ENCODE assay signal across 8 mouse cellular contexts in the genomic region with DNA sequence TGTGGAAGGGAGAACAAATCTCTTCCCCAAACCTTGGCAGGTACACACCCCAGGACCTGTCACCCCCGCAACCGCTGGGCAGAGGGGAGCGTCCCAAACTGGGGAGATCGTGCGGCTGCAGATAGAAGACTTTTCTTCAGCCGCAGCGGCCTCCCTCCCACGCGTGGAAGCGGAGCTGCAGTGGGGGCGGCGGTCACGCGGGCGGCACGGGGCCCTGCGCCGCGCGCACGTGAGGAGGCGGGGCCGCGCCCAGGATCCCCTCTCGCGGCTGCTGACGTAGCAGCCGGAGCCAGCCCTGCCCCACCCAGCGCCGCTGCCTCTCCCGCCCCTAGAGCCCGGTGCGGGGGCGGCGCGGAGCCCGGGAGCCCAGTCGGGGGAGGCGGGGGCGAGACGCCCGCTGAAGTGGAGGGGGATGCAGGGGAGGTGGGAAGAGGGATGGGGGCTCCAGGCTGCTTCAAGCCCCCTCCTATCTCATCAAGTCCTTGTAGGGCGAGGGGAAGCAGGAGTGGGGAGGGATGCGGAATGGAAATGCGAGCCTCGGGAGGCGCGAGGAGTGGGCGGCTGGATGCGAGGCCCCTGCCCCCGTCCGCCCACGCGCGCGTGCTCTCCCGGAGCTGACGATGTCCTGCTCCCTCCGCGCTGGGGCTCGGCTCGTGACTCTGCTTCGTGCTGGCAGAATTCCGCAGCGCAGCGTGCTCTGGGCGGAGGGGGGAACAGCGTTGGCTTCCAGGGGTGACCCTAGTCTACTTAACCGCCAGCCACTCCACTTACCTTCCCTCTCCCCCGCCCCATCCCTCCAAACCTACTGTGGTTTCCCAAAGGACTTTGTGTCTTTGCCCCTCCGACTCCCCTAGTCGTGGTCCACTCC.
DNase-seq lines count a peak whose midpoint lies in the region.

No protein-coding gene starts in this region.

- WGBS in macrophage (ENCODE audit: missing documents): 3% methylated on average over 62 of the region's 72 CpGs

- DNase-seq in R1 (ENCODE audit: low read depth, low spot score): peak; percentile 59
- peak; percentile 86 to 91 for DNase-seq in cerebellum, postnatal 36 days
- peak; percentile 77 for DNase-seq in gastrocnemius, postnatal 10 days
- DNase-seq in induced T-regulatory cell, adult 2 months (ENCODE audit: low read depth): peak; percentile 75
- DNase-seq in left cerebral cortex, adult 8-10 months (ENCODE audit: low spot score in 2 of 2): peak; percentile 73 to 86
- DNase-seq in right cerebral cortex, adult 2 months (ENCODE audit: low spot score in 2 of 2): peak; percentile 80 to 82
- peak; percentile 27 for DNase-seq in urinary bladder, postnatal 10 days (ENCODE audit: low spot score)

- no peaks in the 10 kb centered on the region for H3K36me3 ChIP-seq in macrophage (ENCODE audit: inconsistent target)

- H3K79me2 ChIP-seq in macrophage (ENCODE audit: inconsistent target): no peaks in the 10 kb centered on the region

- peak overlapping the region; percentile 8; the same call in 1 of the 2 replicates for H3K4me3 ChIP-seq in macrophage (ENCODE audit: inconsistent target)

- no peak overlapping the region for H3K27ac ChIP-seq in macrophage

Comparison
In these comparisons a context has a peak if more than half of its experiments do, and no peak if none do; other contexts are left out.
1. DNase-seq: peak in every context shown above with its lines; median percentile 88 in cerebellum, postnatal 36 days; 81 in right cerebral cortex, adult 2 months; 80 in left cerebral cortex, adult 8-10 months; 77 in gastrocnemius, postnatal 10 days; 75 in induced T-regulatory cell, adult 2 months; 59 in R1; 27 in urinary bladder, postnatal 10 days.